Mouse (Mus musculus): ENCODE measurements around the gene Washc3.

Washc3 gene

GRCm38 (mm10) chr10:88200951-88201638 lies at the start of gene Washc3:
TSS of gene Washc3 (plus strand) at chr10:88201093.
- peak; percentile 95 for DNase-seq (ENCODE audit: low spot score)

- no peak for DNase-seq (ENCODE audit: low spot score)
Measured at GRCm38 (mm10) chr10:88151658-88152057, 49.2 kb upstream of the Washc3 start.

GRCm38 (mm10) chr10:88162096-88162495 lies 38.8 kb upstream of the Washc3 start:
- no peak for DNase-seq (ENCODE audit: low spot score)

- DNase-seq (ENCODE audit: low spot score) = no peak
Measured at GRCm38 (mm10) chr10:88162676-88163075, 38.2 kb upstream of the Washc3 start.

- DNase-seq (ENCODE audit: low spot score) = no peak
Measured at GRCm38 (mm10) chr10:88166158-88166557, 34.7 kb upstream of the Washc3 start.

- no peak for DNase-seq (ENCODE audit: low spot score)
Measured at GRCm38 (mm10) chr10:88167438-88168077, 33.3 kb upstream of the Washc3 start.

GRCm38 (mm10) chr10:88200541-88200940 lies 352 bp upstream of the Washc3 start:
- no peak for DNase-seq (ENCODE audit: low spot score)

GRCm38 (mm10) chr10:88201650-88202049 lies 757 bp downstream of the Washc3 start:
- DNase-seq (ENCODE audit: low spot score) = no peak

- DNase-seq (ENCODE audit: low spot score) = no peak
Measured at GRCm38 (mm10) chr10:88202581-88202980, 1.7 kb downstream of the Washc3 start.

GRCm38 (mm10) chr10:88203236-88203635 lies 2.3 kb downstream of the Washc3 start:
- no peak for DNase-seq (ENCODE audit: low spot score)

GRCm38 (mm10) chr10:88212644-88213043 lies 11.8 kb downstream of the Washc3 start:
- no peak for DNase-seq (ENCODE audit: low spot score)

- no peak for DNase-seq (ENCODE audit: low spot score)
Measured at GRCm38 (mm10) chr10:88214800-88215514, 14.1 kb downstream of the Washc3 start.

GRCm38 (mm10) chr10:88218161-88218560 lies 17.3 kb downstream of the Washc3 start:
- DNase-seq (ENCODE audit: low spot score) = no peak

GRCm38 (mm10) chr10:88221718-88222117 lies 20.8 kb downstream of the Washc3 start:
- no peak for DNase-seq (ENCODE audit: low spot score)

- DNase-seq (ENCODE audit: low spot score) = no peak
Measured at GRCm38 (mm10) chr10:88225421-88225820, 24.5 kb downstream of the Washc3 start.

GRCm38 (mm10) chr10:88227962-88228361 lies 27.1 kb downstream of the Washc3 start:
- no peak for DNase-seq (ENCODE audit: low spot score)

- no peak for DNase-seq (ENCODE audit: low spot score)
Measured at GRCm38 (mm10) chr10:88228521-88229017, 27.7 kb downstream of the Washc3 start.

- no peak for DNase-seq (ENCODE audit: low spot score)
Measured at GRCm38 (mm10) chr10:88231671-88232070, 30.8 kb downstream of the Washc3 start.

GRCm38 (mm10) chr10:88232765-88233164 lies 31.9 kb downstream of the Washc3 start:
- no peak for DNase-seq (ENCODE audit: low spot score)

GRCm38 (mm10) chr10:88244681-88245080 lies 43.8 kb downstream of the Washc3 start:
- DNase-seq (ENCODE audit: low spot score) = no peak

- no peak for DNase-seq (ENCODE audit: low spot score)
Measured at GRCm38 (mm10) chr10:88250300-88250699, 49.4 kb downstream of the Washc3 start.

- no peak for DNase-seq (ENCODE audit: low spot score)
Measured at GRCm38 (mm10) chr10:88252121-88252862, 51.4 kb downstream of the Washc3 start.

Data from embryo, embryonic 10 days (tissue).